Mouse (Mus musculus) CH12.LX (cell line): ENCODE results near the gene Hcfc2.
A peak's percentile ranks its signal among the peaks of the same experiment; 100 is the strongest.

Experiments
- BHLHE40 ChIP-seq: IDR thresholded peaks from 2 replicates; pipeline ENCODE4 v1.6.1; 2011; ENCODE audit warnings: mild to moderate bottlenecking, low read depth, low read length, improper control_type of control experiment
- CHD2 ChIP-seq: IDR thresholded peaks from 2 replicates; pipeline ENCODE4 v1.6.1; 2011; ENCODE audit warnings: low read length, improper control_type of control experiment
- CTCF ChIP-seq, 2 experiments: IDR thresholded peaks in 1 of 2; conservative IDR thresholded peaks in 1 of 2; 2 replicates each; pipeline ENCODE4 v1.5.1; 2011 to 2012; ENCODE audit warnings: low read depth in 2 of 2, low read length in 2 of 2, improper control_type of control experiment in 1 of 2, inconsistent platforms in 1 of 2, mild to moderate bottlenecking in 1 of 2, moderate library complexity in 1 of 2
- E2F4 ChIP-seq: IDR thresholded peaks from 2 replicates; pipeline ENCODE4 v1.6.1; 2011; ENCODE audit warnings: low read depth, low read length, improper control_type of control experiment; ENCODE audit not compliant: insufficient replicate concordance
- HCFC1 ChIP-seq: IDR thresholded peaks from 2 replicates; pipeline ENCODE4 v1.6.1; 2012; ENCODE audit warnings: low read depth, mild to moderate bottlenecking, inconsistent platforms, low read length, improper control_type of control experiment
- JUN ChIP-seq: IDR thresholded peaks from 2 replicates; pipeline ENCODE4 v1.6.1; 2011; ENCODE audit warnings: low read depth, mild to moderate bottlenecking, low read length, improper control_type of control experiment, moderate library complexity; ENCODE audit not compliant: insufficient read depth
- MAFK ChIP-seq: IDR thresholded peaks from 2 replicates; pipeline ENCODE4 v1.6.1; 2011; ENCODE audit warnings: low read length, improper control_type of control experiment; ENCODE audit not compliant: insufficient replicate concordance
- MAX ChIP-seq: IDR thresholded peaks from 2 replicates; pipeline ENCODE4 v1.6.1; 2011; ENCODE audit warnings: low read length, improper control_type of control experiment
- NELFE ChIP-seq: IDR thresholded peaks from 2 replicates; pipeline ENCODE4 v1.6.1; 2011; ENCODE audit warnings: low read depth, low read length, improper control_type of control experiment
- POLR2A ChIP-seq: IDR thresholded peaks from 2 replicates; pipeline ENCODE4 v1.6.1; 2011; ENCODE audit warnings: low read depth, mild to moderate bottlenecking, improper control_type of control experiment, low read length
- RAD21 ChIP-seq: IDR thresholded peaks from 2 replicates; pipeline ENCODE4 v1.6.1; 2011; ENCODE audit warnings: low read depth, mild to moderate bottlenecking, low read length, improper control_type of control experiment, moderate library complexity
- RCOR1 ChIP-seq: conservative IDR thresholded peaks from 2 replicates; pipeline ENCODE4 v1.6.1; 2012; ENCODE audit warnings: low read depth, mild to moderate bottlenecking, inconsistent platforms, low read length, improper control_type of control experiment
- UBTF ChIP-seq: IDR thresholded peaks from 2 replicates; pipeline ENCODE4 v1.6.1; 2012; ENCODE audit warnings: low read depth, mild to moderate bottlenecking, inconsistent platforms, low read length, improper control_type of control experiment, moderate library complexity
- ZMIZ1 ChIP-seq: IDR thresholded peaks from 2 replicates; pipeline ENCODE4 v1.6.1; 2012; ENCODE audit warnings: low read depth, mild to moderate bottlenecking, inconsistent platforms, low read length, improper control_type of control experiment

GRCm38 (mm10) chr10:82697305-82697898 is 1.4 kb downstream of the Hcfc2 start:
- no peak for TF ChIP-seq MAX
- TF ChIP-seq RCOR1, result no peak
- TF ChIP-seq UBTF, result no peak
- TF ChIP-seq ZMIZ1, result no peak
- peak; percentile 16; the same call in 1 of the 2 replicates for TF ChIP-seq POLR2A
- TF ChIP-seq RAD21, result no peak
- TF ChIP-seq E2F4, result no peak
- TF ChIP-seq CTCF (conservative IDR thresholded peaks at IDR 0.05 in 1 of 2, IDR thresholded peaks at IDR 0.05 in 1 of 2; ENCODE audit: low read depth in 2 of 2, low read length in 2 of 2), result no peak
- TF ChIP-seq MAFK, result no peak
- TF ChIP-seq CHD2, result peak; percentile 52; the same call in 1 of the 2 replicates
- TF ChIP-seq BHLHE40, result peak; percentile 27; the same call in 1 of the 2 replicates
- TF ChIP-seq NELFE, result no peak
- TF ChIP-seq HCFC1, result no peak
- no peak for TF ChIP-seq JUN
